ENCODE assay signal across 12 mouse cellular contexts in genomic region chr12:16167793-16168343, GRCm38 (mm10).
"Had no signal": no experiment of that assay in that cellular context is flagged by ENCODE, and none has a peak within 500 bp of the region (broad histone marks: within the 10 kb centered on the region; RNA-seq: fewer than 3 reads in every experiment).

No protein-coding gene starts in this region.

- DNase-seq: kidney, adult 18-20 months; kidney, postnatal 25 days; layer of hippocampus, adult 9-11 months; left cerebral cortex, postnatal 4 days; lung, postnatal 14 days; right cerebral cortex, adult 18-20 months; right cerebral cortex, postnatal 25 days; thymus, postnatal 4 days had no signal

- H3K4me2 ChIP-seq: limb, embryonic 13.5 days; midbrain, embryonic 12.5 days; neural tube, embryonic 15.5 days had no signal

- H3K36me3 ChIP-seq: limb, embryonic 13.5 days; midbrain, embryonic 12.5 days; neural tube, embryonic 15.5 days had no signal

- H3K9ac ChIP-seq: limb, embryonic 13.5 days; liver, embryonic 14.5 days; midbrain, embryonic 12.5 days; neural tube, embryonic 15.5 days had no signal

- H3K9me3 ChIP-seq: limb, embryonic 13.5 days; midbrain, embryonic 12.5 days; neural tube, embryonic 15.5 days had no signal

- H3K4me3 ChIP-seq: limb, embryonic 13.5 days; midbrain, embryonic 12.5 days; neural tube, embryonic 15.5 days had no signal

- H3K4me1 ChIP-seq: midbrain, embryonic 12.5 days; neural tube, embryonic 15.5 days had no signal

- H3K27ac ChIP-seq: limb, embryonic 13.5 days; liver, embryonic 14.5 days; midbrain, embryonic 12.5 days; neural tube, embryonic 15.5 days had no signal

- H3K27me3 ChIP-seq: limb, embryonic 13.5 days; midbrain, embryonic 12.5 days; neural tube, embryonic 15.5 days had no signal
